Mouse (Mus musculus): ENCODE results near the gene Cacna1i. TPM values are rescaled to one million over a fixed set of nuclear protein-coding genes. Genes with fewer than 3 reads are reported as not detected.

The Cacna1i gene
- total RNA-seq, 2 experiments from 2014 or later: 36.1 to 41.4 TPM

- no peak overlapping the region for H3K4me3 ChIP-seq
- H3K27ac ChIP-seq: peak overlapping the region; percentile 39; the same call in 1 of the 2 replicates
- no peak for TF ChIP-seq CTCF (conservative IDR thresholded peaks at IDR 0.05)
- no peak for DNase-seq (ENCODE audit: low spot score in 2 of 2)
Observed at GRCm38 (mm10) chr15:80258240-80259170, 28.5 kb upstream of the Cacna1i start.

GRCm38 (mm10) chr15:80259406-80260045 is 27.5 kb upstream of the Cacna1i start:
- TF ChIP-seq CTCF (conservative IDR thresholded peaks at IDR 0.05): no peak
- H3K27ac ChIP-seq: no peak overlapping the region
- no peak for DNase-seq (ENCODE audit: low spot score in 2 of 2)
- H3K4me3 ChIP-seq: no peak overlapping the region

GRCm38 (mm10) chr15:80260677-80261076 is 26.4 kb upstream of the Cacna1i start:
- H3K4me3 ChIP-seq: no peak overlapping the region
- peak; percentile 95 for TF ChIP-seq CTCF (conservative IDR thresholded peaks at IDR 0.05)
- H3K27ac ChIP-seq: no peak overlapping the region
- peak; percentile 81 to 93 for DNase-seq (ENCODE audit: low spot score in 2 of 2)

GRCm38 (mm10) chr15:80261100-80261499 is 25.9 kb upstream of the Cacna1i start:
- Histone ChIP-seq H3K27ac (no peak overlapping the region), H3K4me3 (no peak overlapping the region)
- no peak; the same call in none of the 2 replicates for TF ChIP-seq CTCF (conservative IDR thresholded peaks at IDR 0.05)
- no peak for DNase-seq (ENCODE audit: low spot score in 2 of 2)

GRCm38 (mm10) chr15:80263610-80264575 is 23.1 kb upstream of the Cacna1i start, which contains the start of gene Rps19bp1:
Rps19bp1 (minus strand) TSS chr15:80264315.
- peak within 1 kb of the TSS; percentile 92 for H3K4me3 ChIP-seq
- peak within 1 kb of the TSS; percentile 88 for H3K27ac ChIP-seq
- no peak for TF ChIP-seq CTCF (conservative IDR thresholded peaks at IDR 0.05)
- peak; percentile 87 to 90 for DNase-seq (ENCODE audit: low spot score in 2 of 2)

GRCm38 (mm10) chr15:80266281-80266680 is 20.8 kb upstream of the Cacna1i start:
- DNase-seq (ENCODE audit: low spot score in 2 of 2): peak; percentile 81 to 82
- peak; percentile 92 for TF ChIP-seq CTCF (conservative IDR thresholded peaks at IDR 0.05)
- no peak overlapping the region for H3K4me3 ChIP-seq
- H3K27ac ChIP-seq: no peak overlapping the region

- Histone ChIP-seq H3K4me3 (no peak overlapping the region), H3K27ac (no peak overlapping the region)
- no peak for DNase-seq (ENCODE audit: low spot score in 2 of 2)
- no peak for TF ChIP-seq CTCF (conservative IDR thresholded peaks at IDR 0.05)
Observed at GRCm38 (mm10) chr15:80271858-80272396, 15.1 kb upstream of the Cacna1i start.

- DNase-seq (ENCODE audit: low spot score in 2 of 2): no peak
- TF ChIP-seq CTCF (conservative IDR thresholded peaks at IDR 0.05): peak; percentile 51
- Histone ChIP-seq H3K4me3 (no peak overlapping the region), H3K27ac (no peak overlapping the region)
Observed at GRCm38 (mm10) chr15:80277107-80277506, 9.9 kb upstream of the Cacna1i start.

GRCm38 (mm10) chr15:80277625-80278024 is 9.4 kb upstream of the Cacna1i start:
- TF ChIP-seq CTCF (conservative IDR thresholded peaks at IDR 0.05): no peak
- Histone ChIP-seq H3K4me3 (no peak overlapping the region), H3K27ac (no peak overlapping the region)
- DNase-seq (ENCODE audit: low spot score in 2 of 2): no peak

- H3K27ac ChIP-seq: peak overlapping the region; percentile 57
Observed at GRCm38 (mm10) chr15:80278121-80278759, 8.8 kb upstream of the Cacna1i start.

GRCm38 (mm10) chr15:80279053-80279452 is 8.0 kb upstream of the Cacna1i start:
- DNase-seq (ENCODE audit: low spot score in 2 of 2): no peak
- Histone ChIP-seq H3K27ac (no peak overlapping the region), H3K4me3 (no peak overlapping the region)
- TF ChIP-seq CTCF (conservative IDR thresholded peaks at IDR 0.05): no peak

More at GRCm38 (mm10) chr15:80278121-80278759, 8.8 kb upstream of the Cacna1i start:
- TF ChIP-seq CTCF (conservative IDR thresholded peaks at IDR 0.05): no peak
- no peak overlapping the region for H3K4me3 ChIP-seq
- DNase-seq (ENCODE audit: low spot score in 2 of 2): peak; percentile 56 to 68
